Mouse (Mus musculus): Measurements from ENCODE around the gene Ppil2.

DNA sequence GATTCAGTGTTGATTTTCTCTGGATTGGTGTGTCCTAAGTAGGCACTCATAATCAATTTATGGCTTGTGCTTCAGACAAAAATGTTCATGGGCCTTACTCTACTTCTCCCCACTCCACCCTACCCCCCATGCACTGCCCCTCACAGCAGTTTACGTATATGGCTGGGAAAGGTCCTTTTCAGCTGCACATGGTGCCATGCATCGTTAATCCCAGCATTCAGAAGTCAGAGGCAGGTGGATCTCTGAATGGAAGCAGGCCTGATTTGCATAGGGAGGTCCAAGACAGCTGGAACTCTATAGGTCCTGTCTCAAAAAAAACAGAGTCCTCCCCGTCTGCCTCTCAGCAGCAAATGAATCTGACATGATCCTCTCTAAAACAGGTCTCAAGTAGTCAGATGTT is 65.8 kb downstream of the Ppil2 start:
- TF ChIP-seq EP300 (optimal IDR thresholded peaks at IDR 0.05) (no peak), CTCF (IDR thresholded peaks at IDR 0.05; ENCODE audit: low read depth) (no peak)
